Mouse (Mus musculus) gastrocnemius, adult 2 months (tissue): Measurements from ENCODE around the gene Gal3st4. TPM values are rescaled to one million over a fixed set of nuclear protein-coding genes. Genes with fewer than 3 reads are reported as not detected.

Source experiments
- DNase-seq: peaks from one replicate; pipeline ENCODE4 v3.0.0; 2022
- H3K27ac ChIP-seq: fragments of 200-600 bp; 2 replicates; pipeline ENCODE4 v1.8.1; 2022; ENCODE audit warnings: mild to moderate bottlenecking
- H3K4me3 ChIP-seq: fragments of 200-600 bp; 2 replicates; pipeline ENCODE4 v1.8.1; 2022; ENCODE audit warnings: mild to moderate bottlenecking, moderate library complexity
- CTCF ChIP-seq: fragments of 200-600 bp; IDR thresholded peaks from 2 replicates; pipeline ENCODE4 v1.8.1; 2022; ENCODE audit warnings: antibody characterized with exemption, mild to moderate bottlenecking, moderate library complexity
- intact Hi-C: fragments of 180-260 bp; cut with DNase I; formaldehyde crosslinking; loops from one replicate; pipeline ENCODE4 v1.15.1; 2025
- long read RNA-seq, 2 experiments: library from polyadenylated mRNA; stranded (forward); transcript quantifications; one replicate each; pipeline ENCODE4 v2.0.0; 2021
- total RNA-seq, 2 experiments: library from RNA; stranded (reverse); gene quantifications; 2 replicates each; pipeline ENCODE4 v1.2.3; 2021

Gal3st4 gene
- total RNA-seq, result under 1 TPM; 0.13 to 0.42 TPM
- long read RNA-seq, experiment 1, partial matches to known transcripts, result 0 of 2 reads
- long read RNA-seq, experiment 1, other reads (novel, unspliced or antisense), result 0 of 2 reads
- long read RNA-seq, experiment 2, result 0 reads

GRCm38 (mm10) chr5:138272409-138272923 is at the start of gene Gal3st4:
Gene Gal3st4, minus strand, starts transcription at chr5:138272840.
- TF ChIP-seq CTCF, result no peak
- peak within 1 kb of the TSS; percentile 60 for H3K4me3 ChIP-seq
- intact Hi-C loops, result no loop called here
- peak; percentile 59 for DNase-seq
- peak within 1 kb of the TSS; percentile 74 for H3K27ac ChIP-seq

- no peak for DNase-seq
- intact Hi-C loops, result no loop called here
- Histone ChIP-seq H3K27ac (no peak overlapping the region), H3K4me3 (no peak overlapping the region)
- TF ChIP-seq CTCF, result no peak
Observed at GRCm38 (mm10) chr5:138312795-138313194, 40.2 kb upstream of the Gal3st4 start.

- intact Hi-C loops, result no loop called here
Observed at GRCm38 (mm10) chr5:138299613-138300012, 27.0 kb upstream of the Gal3st4 start.

GRCm38 (mm10) chr5:138294158-138294557 is 21.5 kb upstream of the Gal3st4 start:
- H3K27ac ChIP-seq, result no peak overlapping the region
- no peak for TF ChIP-seq CTCF
- DNase-seq, result no peak
- intact Hi-C loops, result no loop called here
- H3K4me3 ChIP-seq, result no peak overlapping the region

More at GRCm38 (mm10) chr5:138299613-138300012, 27.0 kb upstream of the Gal3st4 start:
- no peak for DNase-seq
- TF ChIP-seq CTCF, result no peak
- Histone ChIP-seq H3K27ac (no peak overlapping the region), H3K4me3 (no peak overlapping the region)

GRCm38 (mm10) chr5:138291638-138292037 is 19.0 kb upstream of the Gal3st4 start:
- Histone ChIP-seq H3K4me3 (no peak overlapping the region), H3K27ac (no peak overlapping the region)
- intact Hi-C loops, result no loop called here
- no peak for DNase-seq
- TF ChIP-seq CTCF, result no peak

GRCm38 (mm10) chr5:138287861-138288260 is 15.2 kb upstream of the Gal3st4 start:
- H3K4me3 ChIP-seq, result no peak overlapping the region
- TF ChIP-seq CTCF, result peak; percentile 11; the same call in 1 of the 2 replicates
- intact Hi-C loops, result no loop called here
- no peak overlapping the region for H3K27ac ChIP-seq
- no peak for DNase-seq

GRCm38 (mm10) chr5:138283540-138283939 is 10.9 kb upstream of the Gal3st4 start:
- no peak for DNase-seq
- intact Hi-C loops, result no loop called here
- Histone ChIP-seq H3K27ac (no peak overlapping the region), H3K4me3 (no peak overlapping the region)
- TF ChIP-seq CTCF, result no peak

GRCm38 (mm10) chr5:138281798-138282197 is 9.2 kb upstream of the Gal3st4 start:
- TF ChIP-seq CTCF, result no peak
- no peak overlapping the region for H3K4me3 ChIP-seq
- H3K27ac ChIP-seq, result no peak overlapping the region
- DNase-seq, result no peak
- intact Hi-C loops, result no loop called here

- DNase-seq, result no peak
- intact Hi-C loops, result no loop called here
Observed at GRCm38 (mm10) chr5:138280829-138281228, 8.2 kb upstream of the Gal3st4 start.

GRCm38 (mm10) chr5:138280425-138280768 is 7.8 kb upstream of the Gal3st4 start:
- no peak for DNase-seq
- peak overlapping the region; percentile 69 for H3K4me3 ChIP-seq
- intact Hi-C loops, result no loop called here
- no peak overlapping the region for H3K27ac ChIP-seq
- TF ChIP-seq CTCF, result no peak

More at GRCm38 (mm10) chr5:138280829-138281228, 8.2 kb upstream of the Gal3st4 start:
- H3K4me3 ChIP-seq, result no peak overlapping the region
- TF ChIP-seq CTCF, result no peak
- no peak overlapping the region for H3K27ac ChIP-seq

- TF ChIP-seq CTCF, result no peak
- H3K27ac ChIP-seq, result no peak within 1 kb of the TSS; the same call in 1 of the 2 replicates
- intact Hi-C loops, result no loop called here
- peak; percentile 85 for DNase-seq
- peak within 1 kb of the TSS; percentile 69 for H3K4me3 ChIP-seq
Observed at GRCm38 (mm10) chr5:138279585-138280424, 7.2 kb upstream of the Gal3st4 start, which contains the start of the genes Gm43720, Gpc2 and Stag3. Gene Gm43720, minus strand, starts transcription at chr5:138279958. Gene Gpc2, minus strand, starts transcription at chr5:138280005. Gene Stag3, plus strand, starts transcription at chr5:138280240.

GRCm38 (mm10) chr5:138277994-138278393 is 5.4 kb upstream of the Gal3st4 start:
- H3K4me3 ChIP-seq, result no peak overlapping the region
- intact Hi-C loops, result no loop called here
- TF ChIP-seq CTCF, result no peak
- H3K27ac ChIP-seq, result no peak overlapping the region
- no peak for DNase-seq

- intact Hi-C loops, result no loop called here
- no peak for TF ChIP-seq CTCF
- no peak for DNase-seq
- no peak overlapping the region for H3K4me3 ChIP-seq
- H3K27ac ChIP-seq, result no peak overlapping the region
Observed at GRCm38 (mm10) chr5:138275216-138276050, 2.8 kb upstream of the Gal3st4 start.
